Mouse (Mus musculus) hindbrain, embryonic 14.5 days (tissue): ENCODE results near the gene Cep162. TPM values are rescaled to one million over a fixed set of nuclear protein-coding genes. Genes with fewer than 3 reads are reported as not detected.

ENCODE experiments used
- ATAC-seq: fragments of 200-750 bp; cut with Nextera tagmentation; 2 replicates; pipeline ENCODE4 v1.8.0; 2017; ENCODE audit warnings: moderate number of reproducible peaks, mild to moderate bottlenecking, moderate TSS enrichment, moderate library complexity; ENCODE audit not compliant: low FRiP score
- DNase-seq: peaks from one replicate; pipeline ENCODE4 v3.0.0-alpha.2; 2015; ENCODE audit warnings: low spot score
- H3K27ac ChIP-seq: fragments of 300-500 bp; sonication (generic); 2 replicates; pipeline ENCODE4 v1.5.1; 2014; ENCODE audit warnings: mild to moderate bottlenecking, moderate library complexity
- H3K27me3 ChIP-seq: fragments of 300-500 bp; sonication (generic); 2 replicates; pipeline ENCODE4 v1.6.1; 2014; ENCODE audit warnings: mild to moderate bottlenecking, low read length, mixed read lengths; ENCODE audit not compliant: control insufficient read depth, insufficient read depth
- H3K36me3 ChIP-seq: fragments of 300-500 bp; sonication (generic); replicated peaks from 2 replicates; pipeline ENCODE4 v1.6.1; 2014; ENCODE audit not compliant: control insufficient read depth, insufficient read depth
- H3K4me1 ChIP-seq: fragments of 300-500 bp; sonication (generic); replicated peaks from 2 replicates; pipeline ENCODE4 v1.6.1; 2014; ENCODE audit warnings: antibody characterized with exemption, low read length, mixed read lengths; ENCODE audit not compliant: control insufficient read depth, insufficient read depth
- H3K4me2 ChIP-seq: fragments of 300-500 bp; sonication (generic); replicated peaks from 2 replicates; pipeline ENCODE4 v1.6.1; 2014; ENCODE audit warnings: mild to moderate bottlenecking, moderate library complexity
- H3K4me3 ChIP-seq: fragments of 300-500 bp; sonication (generic); replicated peaks from 2 replicates; pipeline ENCODE4 v1.5.1; 2014; ENCODE audit warnings: mild to moderate bottlenecking, low read length
- H3K9ac ChIP-seq: fragments of 300-500 bp; sonication (generic); 2 replicates; pipeline ENCODE4 v1.6.1; 2014
- H3K9me3 ChIP-seq: fragments of 300-500 bp; sonication (generic); 2 replicates; pipeline ENCODE4 v1.6.1; 2016; ENCODE audit warnings: low read length; ENCODE audit not compliant: control insufficient read depth
- WGBS: fragments of 180-500 bp; shearing (Covaris S2); extraction: QIAGEN DNeasy Blood & Tissue Kit; methylation state at CpG from one replicate; pipeline ENCODE4 v1.1.7; 2014; 5-methylcytosine and 5-hydroxymethylcytosine counted together
- polyA plus RNA-seq: library from polyadenylated mRNA; unstranded; fragments of >200 nt; fragmentation: Nextera tagmentation; extraction: Ambion mirVana; gene quantifications from 2 replicates; pipeline ENCODE4 v1.2.1, GENCODE M21; 2014

The Cep162 gene
- polyA plus RNA-seq, 1 experiment from 2014 or later: 7.1 TPM

DNA sequence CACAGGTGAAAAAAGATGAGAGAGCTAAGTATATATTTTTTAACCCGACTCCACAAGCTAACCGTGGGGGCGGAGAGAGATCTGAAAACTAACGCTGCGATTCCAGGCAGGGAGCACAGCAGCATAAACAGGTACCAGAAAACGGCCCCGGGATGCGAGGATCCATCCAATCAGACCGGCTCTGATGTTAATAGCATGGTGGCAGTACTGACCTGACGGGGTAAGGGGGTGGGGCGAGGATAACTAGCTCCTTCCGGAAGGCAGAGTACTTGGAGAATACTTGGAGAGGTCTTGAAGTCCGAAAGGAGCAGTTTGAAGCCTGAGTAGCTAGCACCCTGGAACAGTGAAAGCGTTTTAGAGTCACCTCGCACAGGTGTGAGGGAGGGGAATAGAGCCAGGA, 110.2 kb downstream of the Cep162 start:
- Histone ChIP-seq H3K27me3 (peaks cover 28% of the 10 kb centered on the region), H3K4me3 (peak overlapping the region; percentile 38), H3K4me1 (peaks cover 9% of the 10 kb centered on the region), H3K4me2 (peak overlapping the region; percentile 87), H3K27ac (no peak overlapping the region), H3K36me3 (no peaks in the 10 kb centered on the region), H3K9me3 (no peaks in the 10 kb centered on the region), H3K9ac (peak overlapping the region; percentile 31)
- ATAC-seq (0 out of 2 replicates have a peak, but pooled peaks have one; percentile 49), DNase-seq (no peak)
- 3% methylated on average over 15 of the region's 15 CpGs for WGBS

DNA sequence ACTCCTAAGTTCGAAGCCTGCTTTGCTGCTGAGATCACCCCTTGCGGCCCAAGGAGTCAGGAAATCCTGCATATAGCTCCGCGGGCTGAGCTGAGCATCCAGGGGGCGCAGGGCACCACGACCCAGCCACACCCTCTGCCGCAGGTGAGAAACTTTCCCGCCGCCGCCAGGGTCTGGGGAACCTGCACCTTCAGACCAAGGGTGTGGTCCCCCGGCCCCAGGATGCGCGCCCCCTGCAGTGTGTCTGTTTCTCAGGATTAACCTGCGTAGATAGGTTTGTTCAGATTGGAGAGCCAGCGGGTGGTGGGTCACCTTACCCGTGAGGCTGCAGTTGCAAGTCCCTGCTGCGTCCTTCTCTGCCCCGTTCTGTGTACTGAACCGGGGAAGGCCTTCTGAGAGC, 110.8 kb downstream of the Cep162 start:
- Histone ChIP-seq H3K36me3 (no peaks in the 10 kb centered on the region), H3K4me2 (peak overlapping the region; percentile 87), H3K9me3 (no peaks in the 10 kb centered on the region), H3K9ac (peak overlapping the region; percentile 31), H3K4me1 (peaks cover 9% of the 10 kb centered on the region), H3K4me3 (peak overlapping the region; percentile 38), H3K27me3 (peaks cover 28% of the 10 kb centered on the region), H3K27ac (no peak overlapping the region)
- DNase-seq (no peak), ATAC-seq (0 out of 2 replicates have a peak, but pooled peaks have one; percentile 38)
- WGBS: under 1% methylated on average over 19 of the region's 19 CpGs

DNA sequence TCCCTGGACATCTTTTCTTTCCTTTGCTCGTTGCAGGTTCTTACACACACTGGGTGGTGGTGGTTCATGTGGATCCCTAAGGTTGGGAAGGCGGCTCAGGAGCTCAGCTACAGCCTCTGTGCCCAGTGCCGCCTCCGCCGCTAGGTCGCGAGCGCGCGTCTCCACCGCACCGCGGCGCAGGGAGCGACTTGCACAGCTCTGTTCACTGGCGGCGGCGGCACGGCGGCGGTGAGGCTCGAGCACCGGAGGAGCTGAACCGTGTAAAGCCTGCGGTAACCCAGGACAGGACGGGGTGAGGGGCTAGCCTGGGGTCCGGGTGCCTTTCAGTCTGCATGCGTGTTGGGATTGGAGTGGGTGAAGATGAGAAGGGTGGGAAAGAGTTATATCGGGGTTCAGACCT, 111.2 kb downstream of the Cep162 start, which contains the start of gene Mrap2:
Gene Mrap2 (plus strand): TSS at position 201 of the 400 bp plus-strand sequence.
- Histone ChIP-seq H3K36me3 (no peaks in the 10 kb centered on the region), H3K27ac (no peak within 1 kb of the TSS), H3K9ac (peak within 1 kb of the TSS; percentile 31), H3K4me3 (peak within 1 kb of the TSS; percentile 38), H3K4me2 (peak within 1 kb of the TSS; percentile 87), H3K9me3 (no peaks in the 10 kb centered on the region), H3K27me3 (peaks cover 28% of the 10 kb centered on the region), H3K4me1 (peaks cover 9% of the 10 kb centered on the region)
- peak; percentile 93 for ATAC-seq
- WGBS: 2% methylated on average over 29 of the region's 29 CpGs
- DNase-seq: peak; percentile 79

DNA sequence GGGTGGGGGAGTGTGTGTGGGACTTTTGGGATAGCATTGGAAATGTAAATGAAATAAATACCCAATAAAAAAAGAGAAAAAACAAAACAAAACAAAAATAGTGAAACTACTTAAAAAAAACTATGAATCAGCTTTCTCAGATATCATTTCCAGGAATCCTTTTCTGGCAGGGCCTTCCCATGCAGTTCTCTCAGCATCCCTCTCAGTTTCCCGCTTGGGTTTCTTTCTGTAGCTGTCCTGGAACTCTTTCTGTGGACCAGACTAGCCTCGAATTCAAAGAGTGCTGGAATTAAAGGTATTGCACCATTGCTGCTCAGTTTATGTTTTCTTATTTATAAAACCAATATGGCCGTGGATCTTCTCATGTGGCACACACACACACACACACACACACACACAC, 112.3 kb downstream of the Cep162 start:
- Histone ChIP-seq H3K27me3 (peaks cover 28% of the 10 kb centered on the region), H3K36me3 (no peaks in the 10 kb centered on the region), H3K4me2 (no peak overlapping the region), H3K9ac (no peak overlapping the region), H3K4me1 (peaks cover 9% of the 10 kb centered on the region), H3K4me3 (no peak overlapping the region), H3K27ac (no peak overlapping the region), H3K9me3 (no peaks in the 10 kb centered on the region)
- DNase-seq (no peak), ATAC-seq (no peak)
- 88% methylated on average over 3 of the region's 3 CpGs for WGBS

Other genes with a start within 250 kb of the Cep162 start
- 8.5 and 8.8 TPM in 2 replicates for gene Ripply2, start 240.0 kb downstream of the Cep162 start, polyA plus RNA-seq
- 59.9 and 63.6 TPM in 2 replicates for gene Cyb5r4, start 233.5 kb downstream of the Cep162 start, polyA plus RNA-seq
- 2.1 and 2.4 TPM in 2 replicates for gene Mrap2, start 111.2 kb downstream of the Cep162 start, polyA plus RNA-seq